Mouse (Mus musculus) forebrain, embryonic 15.5 days (tissue): ENCODE data around the gene Cip2a. TPM values are rescaled to one million over a fixed set of nuclear protein-coding genes. Genes with fewer than 3 reads are reported as not detected.

ENCODE experiments used
- ATAC-seq: fragments of 200-750 bp; cut with Nextera tagmentation; replicated peaks from 2 replicates; pipeline ENCODE4 v1.8.0; 2017; ENCODE audit warnings: mild to moderate bottlenecking, moderate TSS enrichment, moderate library complexity
- H3K27ac ChIP-seq: fragments of 300-500 bp; sonication (generic); replicated peaks from 2 replicates; pipeline ENCODE4 v1.5.1; 2015; ENCODE audit warnings: mild to moderate bottlenecking, inconsistent platforms
- H3K27me3 ChIP-seq: fragments of 300-500 bp; sonication (generic); 2 replicates; pipeline ENCODE4 v1.6.1; 2015; ENCODE audit warnings: inconsistent platforms
- H3K36me3 ChIP-seq: fragments of 300-500 bp; sonication (generic); 2 replicates; pipeline ENCODE4 v1.6.1; 2015; ENCODE audit warnings: mild to moderate bottlenecking, inconsistent platforms
- H3K4me1 ChIP-seq: fragments of 300-500 bp; sonication (generic); 2 replicates; pipeline ENCODE4 v1.6.1; 2015; ENCODE audit warnings: inconsistent platforms
- H3K4me2 ChIP-seq: fragments of 300-500 bp; sonication (generic); replicated peaks from 2 replicates; pipeline ENCODE4 v1.6.1; 2015; ENCODE audit warnings: mild to moderate bottlenecking, inconsistent platforms
- H3K4me3 ChIP-seq: fragments of 300-500 bp; sonication (generic); 2 replicates; pipeline ENCODE4 v1.5.1; 2015; ENCODE audit warnings: mild to moderate bottlenecking, inconsistent platforms
- H3K9ac ChIP-seq: fragments of 300-500 bp; sonication (generic); replicated peaks from 2 replicates; pipeline ENCODE4 v1.6.1; 2015; ENCODE audit warnings: mild to moderate bottlenecking, inconsistent platforms
- H3K9me3 ChIP-seq: fragments of 300-500 bp; sonication (generic); 2 replicates; pipeline ENCODE4 v1.6.1; 2016; ENCODE audit warnings: inconsistent platforms
- WGBS: fragments of 180-500 bp; shearing (Covaris S2); methylation state at CpG from one replicate; pipeline ENCODE4 v1.1.7; 2015; ENCODE audit warnings: mixed read lengths; 5-methylcytosine and 5-hydroxymethylcytosine counted together
- polyA plus RNA-seq: library from polyadenylated mRNA; unstranded; fragments of >200 nt; fragmentation: Nextera tagmentation; extraction: Ambion mirVana; gene quantifications from 2 replicates; pipeline ENCODE4 v1.2.1, GENCODE M21; 2015

The Cip2a gene
- polyA plus RNA-seq, 1 experiment from 2014 or later, result 17.5 TPM

DNA sequence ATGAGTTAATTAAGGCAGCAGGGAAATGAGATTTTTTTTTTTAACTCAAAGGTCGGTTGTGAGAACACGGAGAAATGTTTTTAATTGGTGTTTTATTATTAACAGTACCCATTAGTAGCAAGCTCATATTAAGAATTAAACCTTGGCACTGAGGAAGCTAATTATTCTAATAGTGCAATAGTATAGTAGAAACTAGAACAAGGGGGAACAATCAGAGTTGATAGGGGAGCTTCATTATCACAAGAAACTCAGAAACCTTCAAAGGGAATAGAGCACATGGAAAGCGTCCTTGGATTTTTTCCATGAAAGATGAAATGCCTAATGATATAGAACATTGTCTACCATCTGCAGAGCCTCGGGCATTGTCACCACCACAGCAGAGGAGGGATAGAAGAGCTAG, 41.9 kb downstream of the Cip2a start:
- no peaks in the 10 kb centered on the region for H3K4me1 ChIP-seq
- no peaks in the 10 kb centered on the region for H3K36me3 ChIP-seq
- WGBS, result 38% methylated on average over 4 of the region's 4 CpGs
- H3K27ac ChIP-seq, result no peak overlapping the region
- no peak overlapping the region for H3K4me3 ChIP-seq
- 0 out of 2 replicates have a peak, but pooled peaks have one; percentile 6 for ATAC-seq
- H3K9ac ChIP-seq, result no peak overlapping the region
- no peaks in the 10 kb centered on the region for H3K9me3 ChIP-seq
- no peak overlapping the region for H3K4me2 ChIP-seq
- H3K27me3 ChIP-seq, result no peaks in the 10 kb centered on the region

DNA sequence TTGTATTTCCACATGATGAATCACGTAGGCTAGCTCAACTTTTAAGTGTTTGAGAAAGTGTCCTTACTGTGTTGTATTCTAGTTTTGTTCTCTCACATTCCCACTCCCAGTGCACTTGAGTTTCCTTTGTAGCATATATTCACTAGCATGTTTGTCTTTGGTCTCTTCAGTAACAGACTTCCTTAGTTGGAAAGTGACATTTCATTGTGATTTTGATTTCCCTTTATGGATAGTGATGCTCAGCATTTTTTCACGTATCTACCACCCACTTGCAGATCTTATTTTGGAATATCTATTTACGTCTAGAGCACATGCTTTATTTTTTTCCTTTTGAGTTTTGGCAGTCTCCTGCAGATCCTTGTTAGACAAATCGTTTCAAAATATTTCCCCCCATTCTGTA, 43.8 kb downstream of the Cip2a start:
- no peak overlapping the region for H3K4me2 ChIP-seq
- no peak overlapping the region for H3K4me3 ChIP-seq
- no peaks in the 10 kb centered on the region for H3K4me1 ChIP-seq
- no peak overlapping the region for H3K27ac ChIP-seq
- no peaks in the 10 kb centered on the region for H3K27me3 ChIP-seq
- 80% methylated on average over 4 of the region's 4 CpGs for WGBS
- ATAC-seq, result no peak
- H3K9me3 ChIP-seq, result no peaks in the 10 kb centered on the region
- no peaks in the 10 kb centered on the region for H3K36me3 ChIP-seq
- H3K9ac ChIP-seq, result no peak overlapping the region

DNA sequence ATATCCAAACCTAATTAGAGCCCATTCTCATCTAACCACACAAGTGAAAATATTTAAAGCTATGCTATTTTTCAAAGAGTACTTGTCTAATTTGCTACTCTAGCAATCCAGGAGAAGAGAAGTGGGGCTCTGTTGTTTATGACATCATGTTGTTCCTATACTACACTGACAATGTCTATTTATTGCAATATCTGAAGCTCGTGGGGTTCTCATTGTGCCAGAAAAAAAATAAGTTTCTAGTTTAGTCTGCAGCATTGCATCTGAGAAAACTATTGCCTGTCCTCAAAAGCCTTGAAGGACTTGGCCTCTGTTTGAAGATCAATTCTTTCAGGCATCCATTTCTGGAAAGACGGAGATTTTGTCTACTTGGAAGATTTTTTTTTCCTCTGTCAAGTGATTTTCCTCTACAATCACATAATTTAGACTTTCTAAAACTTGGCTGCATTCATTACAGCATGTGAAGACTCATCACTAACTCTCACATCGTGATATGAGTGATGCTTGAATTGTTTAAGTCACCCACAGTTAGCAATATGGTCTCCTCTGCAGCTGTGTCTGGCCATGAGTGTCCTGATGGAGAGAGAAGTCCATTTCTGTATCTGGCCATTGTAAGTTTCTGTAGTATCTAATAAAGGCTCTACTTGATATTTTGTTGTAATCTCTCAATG, 46.7 kb downstream of the Cip2a start:
- WGBS, result 83% methylated on average over 3 of the region's 3 CpGs
- Histone ChIP-seq H3K9ac (no peak overlapping the region), H3K27ac (no peak overlapping the region), H3K4me3 (no peak overlapping the region), H3K9me3 (no peaks in the 10 kb centered on the region), H3K36me3 (no peaks in the 10 kb centered on the region), H3K4me1 (no peaks in the 10 kb centered on the region), H3K4me2 (no peak overlapping the region), H3K27me3 (no peaks in the 10 kb centered on the region)
- ATAC-seq, result no peak

DNA sequence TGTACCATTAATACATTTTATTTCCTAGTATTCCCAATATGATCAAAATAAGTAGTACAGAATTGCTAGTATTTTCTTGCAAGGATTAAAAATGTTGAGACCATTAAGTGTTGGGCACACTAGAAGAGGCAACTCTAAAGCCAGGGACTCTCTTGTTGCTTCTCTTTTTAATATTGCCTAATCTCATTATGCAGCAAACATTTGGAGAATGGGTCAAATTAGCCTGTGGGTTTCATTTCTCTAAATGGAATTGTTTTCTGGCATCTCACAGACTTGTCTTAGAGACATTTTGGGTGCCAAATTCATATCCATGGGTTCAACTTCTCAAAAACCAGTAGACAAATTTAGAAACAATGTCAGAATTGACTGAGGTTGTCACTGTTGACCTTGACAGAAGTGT, 55.2 kb downstream of the Cip2a start:
- Histone ChIP-seq H3K4me2 (no peak overlapping the region), H3K9ac (no peak overlapping the region), H3K9me3 (no peaks in the 10 kb centered on the region), H3K4me1 (no peaks in the 10 kb centered on the region), H3K4me3 (no peak overlapping the region), H3K27me3 (no peaks in the 10 kb centered on the region), H3K27ac (no peak overlapping the region), H3K36me3 (no peaks in the 10 kb centered on the region)
- no peak for ATAC-seq

DNA sequence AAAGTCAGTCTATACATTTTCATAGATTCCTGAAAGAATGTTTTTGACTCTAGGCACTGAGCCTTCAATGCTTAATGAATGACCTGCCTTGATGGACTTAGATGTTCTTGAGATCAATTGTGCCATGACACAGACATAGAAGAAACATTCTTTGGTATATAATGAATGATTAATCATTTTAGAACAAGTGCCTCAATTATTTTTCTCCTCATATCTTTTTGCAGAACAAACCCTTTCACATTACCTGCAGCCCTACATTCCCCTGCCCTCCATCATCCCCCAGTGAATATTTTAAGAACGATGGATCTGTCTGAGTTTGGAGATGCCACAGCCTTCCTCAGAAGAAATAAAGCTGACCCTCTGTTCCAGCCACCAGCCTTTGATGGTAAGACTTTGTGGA, 63.2 kb downstream of the Cip2a start, which contains the start of gene Myh15:
Gene Myh15 (plus strand): TSS at position 301 of the 400 bp plus-strand sequence.
- H3K27me3 ChIP-seq, result no peaks in the 10 kb centered on the region
- no peak within 1 kb of the TSS for H3K4me3 ChIP-seq
- no peaks in the 10 kb centered on the region for H3K9me3 ChIP-seq
- no peak within 1 kb of the TSS for H3K9ac ChIP-seq
- 96% methylated on average over 1 of the region's 1 CpGs for WGBS
- no peaks in the 10 kb centered on the region for H3K4me1 ChIP-seq
- H3K27ac ChIP-seq, result no peak within 1 kb of the TSS
- no peak within 1 kb of the TSS for H3K4me2 ChIP-seq
- H3K36me3 ChIP-seq, result no peaks in the 10 kb centered on the region
- ATAC-seq, result no peak

Other genes starting within 250 kb of the Cip2a start
- not detected in 2 replicates for gene Trat1, start 222.2 kb upstream of the Cip2a start, polyA plus RNA-seq
- gene Retnlb, start 177.3 kb upstream of the Cip2a start, polyA plus RNA-seq, result not detected in 2 replicates
- gene Retnla, start 151.6 kb upstream of the Cip2a start, polyA plus RNA-seq, result not detected in 2 replicates
- gene Retnlg, start 121.6 kb upstream of the Cip2a start, polyA plus RNA-seq, result 0.32 and 0.34 TPM in 2 replicates
- 48.4 and 48.7 TPM in 2 replicates for gene Dzip3, start within 50 bp of the Cip2a start, polyA plus RNA-seq
- gene Myh15, start 63.3 kb downstream of the Cip2a start, polyA plus RNA-seq, result 0.05 and 0.11 TPM in 2 replicates